Mouse (Mus musculus) neural tube, embryonic 13.5 days (tissue): ENCODE results near the gene Lrpprc. TPM values are rescaled to one million over a fixed set of nuclear protein-coding genes. Genes with fewer than 3 reads are reported as not detected.

Experiments
- ATAC-seq: fragments of 200-750 bp; cut with Nextera tagmentation; 2 replicates; pipeline ENCODE4 v1.8.0; 2017; ENCODE audit warnings: low read depth, mild to moderate bottlenecking, moderate TSS enrichment, moderate library complexity
- H3K27ac ChIP-seq: fragments of 300-500 bp; sonication (generic); replicated peaks from 2 replicates; pipeline ENCODE4 v1.5.1; 2015; ENCODE audit warnings: moderate library complexity, mild to moderate bottlenecking, inconsistent platforms
- H3K27me3 ChIP-seq: fragments of 300-500 bp; sonication (generic); 2 replicates; pipeline ENCODE4 v1.6.1; 2015; ENCODE audit warnings: mild to moderate bottlenecking, inconsistent platforms
- H3K36me3 ChIP-seq: fragments of 300-500 bp; sonication (generic); 2 replicates; pipeline ENCODE4 v1.6.1; 2015; ENCODE audit warnings: mild to moderate bottlenecking, inconsistent platforms
- H3K4me1 ChIP-seq: fragments of 300-500 bp; sonication (generic); replicated peaks from 2 replicates; pipeline ENCODE4 v1.6.1; 2015; ENCODE audit warnings: inconsistent platforms
- H3K4me2 ChIP-seq: fragments of 300-500 bp; sonication (generic); 2 replicates; pipeline ENCODE4 v1.6.1; 2015; ENCODE audit warnings: inconsistent platforms, mild to moderate bottlenecking, moderate library complexity
- H3K4me3 ChIP-seq: fragments of 300-500 bp; sonication (generic); 2 replicates; pipeline ENCODE4 v1.5.1; 2015; ENCODE audit warnings: mild to moderate bottlenecking, inconsistent platforms
- H3K9ac ChIP-seq: fragments of 300-500 bp; sonication (generic); 2 replicates; pipeline ENCODE4 v1.6.1; 2015; ENCODE audit warnings: moderate library complexity, mild to moderate bottlenecking, inconsistent platforms
- H3K9me3 ChIP-seq: fragments of 300-500 bp; sonication (generic); 2 replicates; pipeline ENCODE4 v1.6.1; 2016; ENCODE audit warnings: inconsistent platforms
- WGBS: fragments of 180-500 bp; shearing (Covaris S2); methylation state at CpG from one replicate; pipeline ENCODE4 v1.1.7; 2015; 5-methylcytosine and 5-hydroxymethylcytosine counted together
- polyA plus RNA-seq: library from polyadenylated mRNA; unstranded; fragments of >200 nt; fragmentation: Nextera tagmentation; extraction: Ambion mirVana; gene quantifications from 2 replicates; pipeline ENCODE4 v1.2.1, GENCODE M21; 2015

The Lrpprc gene
- polyA plus RNA-seq, 1 experiment from 2014 or later = 42.6 TPM

- Histone ChIP-seq H3K36me3 (peaks cover 27% of the 10 kb centered on the region), H3K4me2 (peak overlapping the region; percentile 31), H3K9ac (no peak overlapping the region), H3K9me3 (no peaks in the 10 kb centered on the region), H3K27me3 (peaks cover 43% of the 10 kb centered on the region), H3K4me1 (peaks cover 25% of the 10 kb centered on the region), H3K4me3 (no peak overlapping the region), H3K27ac (peak overlapping the region; percentile 39)
- 23% methylated on average over 17 of the region's 17 CpGs for WGBS
- ATAC-seq = peak; percentile 49
Observed at GRCm38 (mm10) chr17:84709403-84709851, 81.2 kb downstream of the Lrpprc start.

GRCm38 (mm10) chr17:84708818-84709217, 81.8 kb downstream of the Lrpprc start:
- peaks cover 27% of the 10 kb centered on the region for H3K36me3 ChIP-seq
- H3K27me3 ChIP-seq = peaks cover 41% of the 10 kb centered on the region
- H3K4me3 ChIP-seq = no peak overlapping the region
- peaks cover 22% of the 10 kb centered on the region for H3K4me1 ChIP-seq
- H3K27ac ChIP-seq = 0 out of 2 replicates have a peak overlapping the region, but pooled peaks have one; percentile 39
- H3K9me3 ChIP-seq = no peaks in the 10 kb centered on the region
- peak overlapping the region; percentile 31 for H3K4me2 ChIP-seq
- ATAC-seq = no peak
- 71% methylated on average over 7 of the region's 7 CpGs for WGBS
- H3K9ac ChIP-seq = no peak overlapping the region

GRCm38 (mm10) chr17:84707407-84707806, 83.2 kb downstream of the Lrpprc start:
- Histone ChIP-seq H3K9me3 (no peaks in the 10 kb centered on the region), H3K27ac (no peak overlapping the region), H3K9ac (no peak overlapping the region), H3K4me3 (no peak overlapping the region), H3K4me1 (peaks cover 30% of the 10 kb centered on the region), H3K36me3 (peaks cover 27% of the 10 kb centered on the region), H3K27me3 (peaks cover 31% of the 10 kb centered on the region), H3K4me2 (no peak overlapping the region)
- ATAC-seq = no peak
- 72% methylated on average over 4 of the region's 4 CpGs for WGBS

GRCm38 (mm10) chr17:84698727-84699126, 91.9 kb downstream of the Lrpprc start:
- ATAC-seq = no peak
- H3K27ac ChIP-seq = no peak overlapping the region
- H3K4me3 ChIP-seq = no peak overlapping the region
- peaks cover 26% of the 10 kb centered on the region for H3K4me1 ChIP-seq
- no peak overlapping the region for H3K4me2 ChIP-seq
- H3K9me3 ChIP-seq = no peaks in the 10 kb centered on the region
- H3K36me3 ChIP-seq = no peaks in the 10 kb centered on the region
- H3K27me3 ChIP-seq = peaks cover 9% of the 10 kb centered on the region; the same call in 1 of the 2 replicates
- H3K9ac ChIP-seq = no peak overlapping the region
- WGBS = 22% methylated on average over 5 of the region's 5 CpGs

- Histone ChIP-seq H3K9me3 (no peaks in the 10 kb centered on the region), H3K4me3 (no peak overlapping the region), H3K4me1 (peaks cover 9% of the 10 kb centered on the region; the same call in 1 of the 2 replicates), H3K27me3 (peaks cover 9% of the 10 kb centered on the region; the same call in 1 of the 2 replicates), H3K9ac (no peak overlapping the region), H3K27ac (no peak overlapping the region), H3K4me2 (no peak overlapping the region), H3K36me3 (no peaks in the 10 kb centered on the region)
- 52% methylated on average over 6 of the region's 6 CpGs for WGBS
- ATAC-seq = no peak
Observed at GRCm38 (mm10) chr17:84696537-84696936, 94.1 kb downstream of the Lrpprc start.

GRCm38 (mm10) chr17:84693741-84694140, 96.8 kb downstream of the Lrpprc start:
- H3K27me3 ChIP-seq = peaks cover 9% of the 10 kb centered on the region; the same call in 1 of the 2 replicates
- H3K4me2 ChIP-seq = no peak overlapping the region
- H3K4me1 ChIP-seq = peaks cover 4% of the 10 kb centered on the region; the same call in 1 of the 2 replicates
- H3K36me3 ChIP-seq = no peaks in the 10 kb centered on the region
- ATAC-seq = no peak
- no peak overlapping the region for H3K27ac ChIP-seq
- H3K4me3 ChIP-seq = no peak overlapping the region
- 88% methylated on average over 2 of the region's 2 CpGs for WGBS
- H3K9ac ChIP-seq = no peak overlapping the region
- H3K9me3 ChIP-seq = no peaks in the 10 kb centered on the region

GRCm38 (mm10) chr17:84690111-84690510, 100.5 kb downstream of the Lrpprc start:
- Histone ChIP-seq H3K9ac (no peak overlapping the region), H3K9me3 (no peaks in the 10 kb centered on the region), H3K27ac (no peak overlapping the region), H3K27me3 (no peaks in the 10 kb centered on the region), H3K4me2 (no peak overlapping the region), H3K36me3 (no peaks in the 10 kb centered on the region), H3K4me1 (no peaks in the 10 kb centered on the region), H3K4me3 (no peak overlapping the region)
- no peak for ATAC-seq
- WGBS = 89% methylated on average over 5 of the region's 5 CpGs

GRCm38 (mm10) chr17:84689316-84689715, 101.3 kb downstream of the Lrpprc start:
- ATAC-seq = no peak
- Histone ChIP-seq H3K4me2 (no peak overlapping the region), H3K36me3 (no peaks in the 10 kb centered on the region), H3K4me3 (no peak overlapping the region), H3K9me3 (no peaks in the 10 kb centered on the region), H3K27ac (no peak overlapping the region), H3K27me3 (no peaks in the 10 kb centered on the region), H3K9ac (no peak overlapping the region), H3K4me1 (no peaks in the 10 kb centered on the region)
- WGBS = 85% methylated on average over 5 of the region's 5 CpGs

GRCm38 (mm10) chr17:84688834-84689233, 101.8 kb downstream of the Lrpprc start:
- no peak for ATAC-seq
- no peak overlapping the region for H3K4me2 ChIP-seq
- no peak overlapping the region for H3K4me3 ChIP-seq
- no peak overlapping the region for H3K27ac ChIP-seq
- no peaks in the 10 kb centered on the region for H3K4me1 ChIP-seq
- H3K27me3 ChIP-seq = no peaks in the 10 kb centered on the region
- H3K36me3 ChIP-seq = no peaks in the 10 kb centered on the region
- no peak overlapping the region for H3K9ac ChIP-seq
- H3K9me3 ChIP-seq = no peaks in the 10 kb centered on the region
- WGBS = 93% methylated on average over 11 of the region's 11 CpGs

- Histone ChIP-seq H3K4me2 (no peak overlapping the region), H3K9me3 (no peaks in the 10 kb centered on the region), H3K4me1 (no peaks in the 10 kb centered on the region), H3K9ac (no peak overlapping the region), H3K27me3 (no peaks in the 10 kb centered on the region), H3K36me3 (no peaks in the 10 kb centered on the region), H3K4me3 (no peak overlapping the region), H3K27ac (no peak overlapping the region)
- no peak for ATAC-seq
- 82% methylated on average over 5 of the region's 5 CpGs for WGBS
Observed at GRCm38 (mm10) chr17:84687994-84688393, 102.6 kb downstream of the Lrpprc start.

GRCm38 (mm10) chr17:84685286-84685685, 105.3 kb downstream of the Lrpprc start:
- no peak overlapping the region for H3K27ac ChIP-seq
- H3K4me1 ChIP-seq = no peaks in the 10 kb centered on the region
- 79% methylated on average over 4 of the region's 4 CpGs for WGBS
- H3K4me2 ChIP-seq = no peak overlapping the region
- no peak overlapping the region for H3K4me3 ChIP-seq
- no peaks in the 10 kb centered on the region for H3K36me3 ChIP-seq
- no peak for ATAC-seq
- H3K27me3 ChIP-seq = no peaks in the 10 kb centered on the region
- H3K9ac ChIP-seq = no peak overlapping the region
- no peaks in the 10 kb centered on the region for H3K9me3 ChIP-seq

GRCm38 (mm10) chr17:84684284-84684683, 106.3 kb downstream of the Lrpprc start:
- no peak overlapping the region for H3K4me3 ChIP-seq
- no peak for ATAC-seq
- no peaks in the 10 kb centered on the region for H3K4me1 ChIP-seq
- WGBS = 44% methylated on average over 6 of the region's 6 CpGs
- no peak overlapping the region for H3K4me2 ChIP-seq
- H3K9ac ChIP-seq = no peak overlapping the region
- H3K27me3 ChIP-seq = no peaks in the 10 kb centered on the region
- H3K27ac ChIP-seq = no peak overlapping the region
- no peaks in the 10 kb centered on the region for H3K9me3 ChIP-seq
- H3K36me3 ChIP-seq = no peaks in the 10 kb centered on the region
